In genomic region chr4:133292901-133293843, GRCm38 (mm10) we compare ENCODE assay signal across 8 mouse cellular contexts. TPM values are rescaled to one million over a fixed set of nuclear protein-coding genes. Genes with fewer than 3 reads are reported as not detected.
DNase-seq lines count a peak whose midpoint lies in the region; ATAC-seq and TF ChIP-seq lines count a peak whose summit lies in the region.

No protein-coding gene starts in this region.

- H3K36me3 ChIP-seq in heart, embryonic 11.5 days (ENCODE audit: control insufficient read depth, insufficient read depth, low read length): peaks cover 8% of the 10 kb centered on the region; the same call in 1 of the 2 replicates
- no peaks in the 10 kb centered on the region for H3K36me3 ChIP-seq in heart, adult 2 months (ENCODE audit: control insufficient read depth, insufficient read depth, low read length)
- H3K36me3 ChIP-seq in intestine, embryonic 15.5 days: 0 out of 2 replicates have a peak, but pooled peaks cover 3% of the 10 kb centered on the region

- H3K9me3 ChIP-seq in heart, embryonic 11.5 days (replicated peaks; ENCODE audit: control insufficient read depth, low read length): no peaks in the 10 kb centered on the region
- no peaks in the 10 kb centered on the region for H3K9me3 ChIP-seq in intestine, embryonic 15.5 days

- H3K9ac ChIP-seq in heart, embryonic 11.5 days (ENCODE audit: low read depth, low read length): peak overlapping the region; percentile 11
- no peak overlapping the region for H3K9ac ChIP-seq in heart, adult 2 months (ENCODE audit: low read depth, low read length)
- no peak overlapping the region for H3K9ac ChIP-seq in intestine, embryonic 15.5 days

- DNase-seq in heart, adult 2 months: no peak
- DNase-seq in embryo, embryonic 10 days (ENCODE audit: low spot score): peak; percentile 52
- DNase-seq in retina, embryonic 14.5 days (ENCODE audit: low spot score): peak; percentile 65
- no peak for DNase-seq in left cerebral cortex, adult 2 months (ENCODE audit: extremely low spot score in 1 of 2, low spot score in 2 of 2)
- DNase-seq in right cerebral cortex, postnatal 4 days: no peak
- DNase-seq in B cell, adult 2 months: no peak

- no peak for TF ChIP-seq EP300 in heart, adult 2 months (IDR thresholded peaks at IDR 0.05; ENCODE audit: insufficient read depth, low read depth, low read length)

- H3K79me2 ChIP-seq in heart, adult 2 months (replicated peaks; ENCODE audit: control insufficient read depth, insufficient read depth, low read length): no peaks in the 10 kb centered on the region

- peaks cover 25% of the 10 kb centered on the region for H3K4me1 ChIP-seq in heart, embryonic 11.5 days (ENCODE audit: control insufficient read depth, insufficient read depth, low read length)
- no peaks in the 10 kb centered on the region for H3K4me1 ChIP-seq in heart, adult 2 months (ENCODE audit: control insufficient read depth, insufficient read depth, low read length)
- peaks cover 15% of the 10 kb centered on the region for H3K4me1 ChIP-seq in intestine, embryonic 15.5 days (replicated peaks)

- 0 out of 2 replicates have a peak, but pooled peaks have one; percentile 16 for ATAC-seq in heart, embryonic 11.5 days (replicated peaks; ENCODE audit: insufficient number of reproducible peaks, low FRiP score, low TSS enrichment)
- peak; percentile 39; the same call in 1 of the 2 replicates for ATAC-seq in intestine, embryonic 15.5 days

- 27% methylated on average over 24 of the region's 24 CpGs for WGBS in heart, embryonic 11.5 days (ENCODE audit: insufficient replicate concordance)
- 71% methylated on average over 24 of the region's 24 CpGs for WGBS in heart, adult 2 months
- 36% methylated on average over 24 of the region's 24 CpGs for WGBS in intestine, embryonic 15.5 days

- TF ChIP-seq CTCF in heart, adult 2 months (IDR thresholded peaks at IDR 0.05): no peak
- no peak for TF ChIP-seq CTCF in left cerebral cortex, adult 2 months (IDR thresholded peaks at IDR 0.05)

- intact Hi-C loops in heart, adult 2 months (cut with DNase I): no loop called here
- intact Hi-C loops in left cerebral cortex, adult 2 months (cut with DNase I): loop anchor here (10.0 kb wide), 1 partner anchor 218 kb away; no protein-coding TSS in a partner anchor

- H3K4me3 ChIP-seq in heart, embryonic 11.5 days (ENCODE audit: low read depth, low read length): no peak overlapping the region
- no peak overlapping the region for H3K4me3 ChIP-seq in heart, adult 2 months
- no peak overlapping the region for H3K4me3 ChIP-seq in intestine, embryonic 15.5 days (replicated peaks)
- H3K4me3 ChIP-seq in left cerebral cortex, adult 2 months: no peak overlapping the region

- no peak for TF ChIP-seq POLR2A in heart, adult 2 months (IDR thresholded peaks at IDR 0.05; ENCODE audit: insufficient read depth, low read depth, low read length)

- peaks cover 4% of the 10 kb centered on the region; the same call in 1 of the 2 replicates for H3K27me3 ChIP-seq in heart, embryonic 11.5 days (ENCODE audit: control insufficient read depth, insufficient read depth, low read length)
- H3K27me3 ChIP-seq in heart, adult 2 months (ENCODE audit: control insufficient read depth, insufficient read depth, low read length): no peaks in the 10 kb centered on the region
- H3K27me3 ChIP-seq in intestine, embryonic 15.5 days (replicated peaks): no peaks in the 10 kb centered on the region

- no peak overlapping the region for H3K4me2 ChIP-seq in heart, embryonic 11.5 days
- no peak overlapping the region for H3K4me2 ChIP-seq in intestine, embryonic 15.5 days (replicated peaks)

- H3K27ac ChIP-seq in heart, embryonic 11.5 days (ENCODE audit: low read depth, low read length): no peak overlapping the region
- no peak overlapping the region for H3K27ac ChIP-seq in heart, adult 2 months
- H3K27ac ChIP-seq in intestine, embryonic 15.5 days: no peak overlapping the region
- H3K27ac ChIP-seq in left cerebral cortex, adult 2 months: no peak overlapping the region; the same call in 1 of the 2 replicates

RNA-seq across cellular contexts. Expression of gene Tmem222, which starts 15.6 kb away (rescaled TPM):
- 57.5 and 64.9 TPM in 2 replicates for polyA plus RNA-seq in heart, embryonic 11.5 days (2014; fragmentation: Nextera tagmentation; extraction: Ambion mirVana)
- total RNA-seq in heart, adult 2 months (2021): 10 to 100 TPM; 31.9 to 33.9 TPM
- 48.3 and 72.9 TPM in 2 replicates for polyA plus RNA-seq in heart, adult 2 months (2012; rRNA removed)
- 68.7 and 72.2 TPM in 2 replicates for polyA plus RNA-seq in intestine, embryonic 15.5 days (2015; fragmentation: Nextera tagmentation; extraction: Ambion mirVana)
- total RNA-seq in left cerebral cortex, adult 2 months (2021): 10 to 100 TPM; 87.3 to 91.2 TPM

RNA-seq across cellular contexts. Expression of gene Sytl1, which starts 30.3 kb away (rescaled TPM):
- polyA plus RNA-seq in heart, embryonic 11.5 days (2014; fragmentation: Nextera tagmentation; extraction: Ambion mirVana): 0.11 and 0.42 TPM in 2 replicates
- total RNA-seq in heart, adult 2 months (2021): under 1 TPM; 0.29 to 0.61 TPM
- polyA plus RNA-seq in heart, adult 2 months (2012; rRNA removed): 0.53 and 0.80 TPM in 2 replicates
- polyA plus RNA-seq in intestine, embryonic 15.5 days (2015; fragmentation: Nextera tagmentation; extraction: Ambion mirVana): 2.7 and 3.0 TPM in 2 replicates
- 1 to 10 TPM; 3.0 TPM for total RNA-seq in left cerebral cortex, adult 2 months (2021)

RNA-seq across cellular contexts. Expression of gene Map3k6, which starts 52.6 kb away (rescaled TPM):
- 1.5 and 1.7 TPM in 2 replicates for polyA plus RNA-seq in heart, embryonic 11.5 days (2014; fragmentation: Nextera tagmentation; extraction: Ambion mirVana)
- total RNA-seq in heart, adult 2 months (2021): 10 to 100 TPM; 16.3 to 27.3 TPM
- polyA plus RNA-seq in heart, adult 2 months (2012; rRNA removed): 12.0 and 15.7 TPM in 2 replicates
- 3.0 and 3.2 TPM in 2 replicates for polyA plus RNA-seq in intestine, embryonic 15.5 days (2015; fragmentation: Nextera tagmentation; extraction: Ambion mirVana)
- total RNA-seq in left cerebral cortex, adult 2 months (2021): 10 to 100 TPM in 1 of 2 experiments, 1 to 10 TPM in 1; 5.3 to 10.6 TPM

Comparison
In these comparisons a context has a peak if more than half of its experiments do, and no peak if none do; other contexts are left out.
1. DNase-seq: peak in embryo, embryonic 10 days (single experiment) and retina, embryonic 14.5 days (single experiment); none in heart, adult 2 months (0 of 2), left cerebral cortex, adult 2 months (0 of 2), right cerebral cortex, postnatal 4 days (single experiment) and B cell, adult 2 months (0 of 2).